Mouse (Mus musculus) adrenal gland (tissue): ENCODE measurements at regions not wholly inside any gene's neighbourhood (a gene's known extent, or its start where the extent isn't known, plus 50 kb on each side); places are given as distances from the start of the nearest gene placed in this dataset.
"Not testable (repeated sequence)": the region's sequence is repeated elsewhere in the genome, so short reads cannot be mapped to it uniquely, and the experiment has no call there.

Source experiments
- intact Hi-C: fragments of 180-260 bp; cut with DNase I; formaldehyde crosslinking; loops from one replicate; pipeline ENCODE4 v1.15.1; 2025

GRCm38 (mm10) chr15:93189266-93189855, 85.6 kb downstream of the Gxylt1 start:
- intact Hi-C loops: no loop called here

GRCm38 (mm10) chr15:93176221-93176620, 98.8 kb downstream of the Gxylt1 start:
- intact Hi-C loops: no loop called here

GRCm38 (mm10) chr15:93168784-93169183, 106.2 kb downstream of the Gxylt1 start:
- intact Hi-C loops: no loop called here

GRCm38 (mm10) chr15:93167451-93167850, 107.5 kb downstream of the Gxylt1 start:
- intact Hi-C loops: no loop called here

GRCm38 (mm10) chr15:93161924-93162910, 112.8 kb downstream of the Gxylt1 start:
- intact Hi-C loops: no loop called here

- intact Hi-C loops: no loop called here
Measured at GRCm38 (mm10) chr15:93161329-93161728, 113.7 kb downstream of the Gxylt1 start.

GRCm38 (mm10) chr15:93155756-93156155, 119.2 kb downstream of the Gxylt1 start:
- intact Hi-C loops: no loop called here

GRCm38 (mm10) chr15:93154022-93154421, 121.0 kb downstream of the Gxylt1 start:
- intact Hi-C loops: no loop called here

- intact Hi-C loops: no loop called here
Measured at GRCm38 (mm10) chr15:93144899-93145298, 130.1 kb downstream of the Gxylt1 start.

GRCm38 (mm10) chr15:93144264-93144663, 130.7 kb downstream of the Gxylt1 start:
- intact Hi-C loops: no loop called here

- intact Hi-C loops: no loop called here
Measured at GRCm38 (mm10) chr15:93133379-93133778, 141.6 kb downstream of the Gxylt1 start.

GRCm38 (mm10) chr15:93131056-93131455, 143.9 kb downstream of the Gxylt1 start:
- intact Hi-C loops: no loop called here

GRCm38 (mm10) chr15:93125261-93125660, 149.7 kb downstream of the Gxylt1 start:
- intact Hi-C loops: no loop called here

GRCm38 (mm10) chr15:93121156-93121555, 153.8 kb downstream of the Gxylt1 start:
- intact Hi-C loops: no loop called here

GRCm38 (mm10) chr15:93117806-93118205, 157.2 kb downstream of the Gxylt1 start:
- intact Hi-C loops: not testable (repeated sequence)

- intact Hi-C loops: no loop called here
Measured at GRCm38 (mm10) chr15:93115674-93116102, 159.3 kb downstream of the Gxylt1 start.

- intact Hi-C loops: no loop called here
Measured at GRCm38 (mm10) chr15:93104936-93105335, 170.0 kb downstream of the Gxylt1 start.

GRCm38 (mm10) chr15:93103426-93103825, 171.6 kb downstream of the Gxylt1 start:
- intact Hi-C loops: no loop called here

GRCm38 (mm10) chr15:93101881-93102280, 173.1 kb downstream of the Gxylt1 start:
- intact Hi-C loops: no loop called here

GRCm38 (mm10) chr15:93100837-93101236, 174.1 kb downstream of the Gxylt1 start:
- intact Hi-C loops: no loop called here

GRCm38 (mm10) chr15:93099840-93100239, 175.1 kb downstream of the Gxylt1 start:
- intact Hi-C loops: no loop called here

- intact Hi-C loops: no loop called here
Measured at GRCm38 (mm10) chr15:93096335-93096734, 178.6 kb downstream of the Gxylt1 start.
